Mouse (Mus musculus): ENCODE measurements around the gene Zfp664.

- no peak for TF ChIP-seq GATA1 (IDR thresholded peaks at IDR 0.05; ENCODE audit: low read length)
- TF ChIP-seq TAL1 (IDR thresholded peaks at IDR 0.05; ENCODE audit: low read length) = no peak
Observed at GRCm38 (mm10) chr5:124843386-124843785, 19.1 kb upstream of the Zfp664 start.
